Mouse (Mus musculus): ENCODE measurements around the gene Desi1.

Desi1 gene

DNA sequence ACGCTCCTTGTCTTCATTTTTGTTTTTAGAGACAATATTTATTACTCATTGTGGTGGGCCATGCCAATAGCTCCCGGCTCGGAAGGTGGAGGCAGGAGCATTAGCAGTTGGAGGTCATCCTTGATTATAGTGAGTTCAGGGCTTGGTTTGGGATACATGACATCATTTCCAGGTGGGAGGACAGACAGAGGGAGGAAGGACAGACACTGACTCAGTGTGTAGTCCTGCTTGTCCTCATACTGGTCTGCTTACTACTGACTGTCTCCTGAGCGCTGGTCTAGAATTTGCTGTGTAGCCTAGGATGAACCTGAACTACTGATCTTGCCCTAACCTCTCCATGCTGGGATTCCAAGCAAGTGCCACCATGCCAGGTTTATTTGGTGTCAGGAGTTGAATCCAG is at the start of gene Desi1:
TSS of gene Desi1 (minus strand) at position 101 of the 400 bp plus-strand sequence.
- DNase-seq (ENCODE audit: low read depth, low spot score) = no peak

DNA sequence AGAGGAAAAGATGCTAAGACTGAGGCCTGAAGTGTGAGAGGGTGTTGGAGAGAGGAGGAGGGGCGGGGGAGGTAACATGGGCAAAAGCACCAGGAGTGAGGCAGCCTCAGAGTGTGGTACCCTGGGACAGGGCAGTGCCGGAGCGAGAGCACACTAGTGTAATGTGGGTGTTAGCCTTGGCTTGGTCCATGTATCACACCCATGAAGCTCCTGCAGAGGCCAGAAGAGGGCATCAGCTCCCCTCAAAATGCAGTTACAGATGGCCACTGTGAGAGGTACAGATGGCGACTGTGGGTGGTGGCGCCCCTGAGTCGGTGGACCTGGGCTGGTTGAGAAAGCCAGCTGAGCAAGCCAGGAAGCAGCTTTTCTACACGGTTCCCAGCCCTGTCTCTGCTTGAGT is 47.5 kb upstream of the Desi1 start:
- DNase-seq (ENCODE audit: low read depth, low spot score) = peak; percentile 42

GRCm38 (mm10) chr15:82079883-82080282 is 46.2 kb upstream of the Desi1 start:
- peak; percentile 73 for DNase-seq (ENCODE audit: low read depth, low spot score)

DNA sequence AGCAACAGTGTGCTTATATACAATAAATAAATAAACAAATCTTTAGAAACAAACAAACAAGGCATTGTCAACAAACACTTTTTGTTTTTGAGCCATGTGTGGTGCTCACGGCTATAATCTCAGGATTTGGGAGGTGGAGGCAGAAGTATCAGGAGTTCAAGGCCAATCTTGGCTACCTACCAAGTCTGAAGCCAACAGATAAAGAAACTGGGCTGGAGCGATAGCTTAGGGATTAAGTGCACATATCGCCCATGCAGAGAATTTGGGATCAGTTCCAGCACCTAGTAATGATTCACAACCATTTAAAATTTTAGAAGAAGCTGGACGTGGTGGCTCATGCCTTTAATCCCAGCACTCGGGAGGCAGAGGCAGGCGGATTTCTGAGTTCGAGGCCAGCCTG is 39.8 kb upstream of the Desi1 start:
- DNase-seq (ENCODE audit: low read depth, low spot score) = no peak

GRCm38 (mm10) chr15:82071816-82072469 is 38.3 kb upstream of the Desi1 start:
- DNase-seq (ENCODE audit: low read depth, low spot score) = peak; percentile 55

GRCm38 (mm10) chr15:82069898-82070297 is 36.2 kb upstream of the Desi1 start, which contains the start of gene Mei1:
Mei1 (plus strand) TSS chr15:82069996.
- peak; percentile 42 for DNase-seq (ENCODE audit: low read depth, low spot score)

DNA sequence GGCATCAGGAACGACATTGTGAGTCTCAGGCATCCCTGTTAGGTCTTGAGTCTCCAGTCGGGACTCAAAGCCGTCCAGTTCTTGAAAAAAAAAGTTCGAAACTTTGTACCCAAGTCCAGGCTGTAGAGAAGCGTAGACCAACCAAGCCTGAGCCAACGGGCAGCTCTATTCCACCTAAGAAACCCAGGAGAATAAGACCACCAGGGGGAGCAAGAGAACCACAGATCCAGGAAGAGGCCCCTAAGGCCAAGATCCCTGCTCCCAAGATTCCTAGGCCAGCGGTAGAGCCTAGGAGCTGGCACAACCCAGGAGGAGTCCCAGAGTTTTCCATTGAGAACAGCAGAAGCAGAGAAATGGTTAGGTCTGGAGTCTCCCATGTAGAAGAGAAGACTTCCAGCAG is 31.8 kb upstream of the Desi1 start:
- peak; percentile 92 for DNase-seq (ENCODE audit: low read depth, low spot score)

- DNase-seq (ENCODE audit: low read depth, low spot score) = no peak
Measured at GRCm38 (mm10) chr15:82063909-82064308, 30.2 kb upstream of the Desi1 start.

GRCm38 (mm10) chr15:82058719-82059201 is 25.1 kb upstream of the Desi1 start, which contains the start of gene 4930407I10Rik:
4930407I10Rik (plus strand) TSS chr15:82059151.
- no peak for DNase-seq (ENCODE audit: low read depth, low spot score)

GRCm38 (mm10) chr15:82052544-82052943 is 18.9 kb upstream of the Desi1 start:
- no peak for DNase-seq (ENCODE audit: low read depth, low spot score)

GRCm38 (mm10) chr15:82047080-82047883 is 13.6 kb upstream of the Desi1 start, which contains the start of gene Snu13:
Snu13 (minus strand) TSS chr15:82047598.
- peak; percentile 84 for DNase-seq (ENCODE audit: low read depth, low spot score)

- DNase-seq (ENCODE audit: low read depth, low spot score) = peak; percentile 34
Measured at GRCm38 (mm10) chr15:82046246-82046891, 12.7 kb upstream of the Desi1 start.

GRCm38 (mm10) chr15:82044166-82044784 is 10.6 kb upstream of the Desi1 start:
- DNase-seq (ENCODE audit: low read depth, low spot score) = peak; percentile 82

DNA sequence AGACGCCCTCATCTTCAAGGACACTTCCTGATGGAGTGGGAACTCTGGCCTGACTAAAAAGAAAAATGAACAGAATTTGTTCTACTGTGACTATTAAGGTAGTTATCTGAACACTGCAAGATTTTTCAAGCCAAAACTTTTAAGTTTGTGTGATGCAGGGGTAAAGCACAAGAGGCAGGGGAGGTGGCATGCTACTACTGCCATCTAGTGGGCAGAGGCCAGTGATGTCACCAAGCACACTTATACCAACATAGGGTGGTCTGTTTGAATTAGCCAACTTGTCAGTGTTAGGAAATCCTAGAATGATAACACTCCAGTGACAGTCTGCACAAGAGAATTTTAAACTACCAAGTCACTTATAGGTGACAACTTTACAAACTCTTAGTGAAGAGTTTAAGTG is 7.0 kb upstream of the Desi1 start:
- DNase-seq (ENCODE audit: low read depth, low spot score) = peak; percentile 73

DNA sequence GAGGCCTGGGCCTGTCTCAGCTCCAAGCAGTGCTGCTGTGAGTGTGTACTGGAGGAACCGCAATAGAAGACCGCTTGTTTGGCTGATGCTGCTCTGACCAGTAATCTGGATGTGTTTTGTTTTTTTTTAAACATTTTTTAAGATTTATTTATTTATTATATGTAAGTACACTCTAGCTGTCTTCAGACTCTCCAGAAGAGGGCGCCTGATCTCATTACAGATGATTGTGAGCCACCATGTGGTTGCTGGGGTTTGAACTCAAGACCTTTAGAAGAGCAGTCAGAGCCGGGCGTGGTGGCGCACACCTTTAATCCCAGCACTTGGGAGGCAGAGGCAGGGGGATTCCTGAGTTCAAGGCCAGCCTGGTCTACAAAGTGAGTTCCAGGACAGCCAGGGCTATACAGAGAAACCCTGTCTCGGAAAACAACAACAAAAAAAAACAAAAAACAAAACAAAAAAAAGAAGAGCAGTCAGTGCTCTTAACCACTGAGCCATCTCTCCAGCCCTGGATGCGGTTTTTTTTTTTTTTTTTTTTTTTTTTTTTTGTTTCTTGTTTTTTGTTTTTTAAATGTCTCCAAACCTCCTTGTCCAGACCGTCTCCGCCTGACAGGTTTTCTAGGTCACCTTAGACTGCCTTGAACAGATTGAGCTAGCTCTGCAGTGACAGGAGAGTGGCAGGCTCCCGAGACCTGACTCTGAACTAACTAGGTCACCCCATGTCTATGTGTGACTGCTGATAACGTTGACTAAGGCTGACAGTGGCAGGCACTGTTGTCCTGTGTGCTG is 2.4 kb upstream of the Desi1 start:
- DNase-seq (ENCODE audit: low read depth, low spot score) = peak; percentile 77

- DNase-seq (ENCODE audit: low read depth, low spot score) = no peak
Measured at GRCm38 (mm10) chr15:82032386-82032785, 1.3 kb downstream of the Desi1 start.

DNA sequence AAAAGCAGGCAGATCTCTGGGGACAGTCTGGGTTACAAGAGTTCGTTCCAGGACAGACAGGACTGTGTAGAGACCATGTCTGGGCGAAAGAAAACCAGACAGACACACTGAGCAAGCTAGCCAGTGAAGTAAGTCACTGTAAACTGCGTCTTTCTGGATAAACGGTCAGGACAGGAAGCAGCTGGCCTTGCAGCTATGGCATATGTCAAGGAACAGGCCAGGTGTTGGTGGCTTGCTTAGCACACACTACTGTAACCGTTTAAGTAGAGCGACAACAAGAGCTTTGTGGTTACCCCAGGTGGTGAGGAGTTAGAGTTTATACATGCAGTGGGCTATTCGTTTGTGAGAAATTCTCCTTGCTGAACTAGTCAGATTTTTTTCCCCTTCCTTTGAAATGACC is 5.9 kb downstream of the Desi1 start:
- no peak for DNase-seq (ENCODE audit: low read depth, low spot score)

DNA sequence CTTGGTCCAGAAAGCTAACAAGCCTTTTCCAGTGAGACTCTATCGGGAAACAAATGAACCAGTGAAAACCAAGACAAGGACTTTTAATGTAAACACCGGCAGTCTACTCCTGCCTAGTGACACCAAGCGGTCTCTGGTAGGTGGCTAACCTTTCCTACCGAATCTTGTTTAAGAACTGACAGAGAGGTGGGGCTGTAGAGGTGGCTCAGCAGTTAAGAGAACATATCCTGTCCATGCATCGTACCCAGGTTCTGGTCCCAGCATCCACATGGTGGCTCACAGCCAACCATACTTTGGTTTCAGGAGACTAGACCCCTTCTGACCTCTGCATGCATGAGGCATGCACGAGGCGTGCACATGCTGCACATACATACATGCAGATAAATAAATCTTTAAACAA is 6.4 kb downstream of the Desi1 start:
- no peak for DNase-seq (ENCODE audit: low read depth, low spot score)

DNA sequence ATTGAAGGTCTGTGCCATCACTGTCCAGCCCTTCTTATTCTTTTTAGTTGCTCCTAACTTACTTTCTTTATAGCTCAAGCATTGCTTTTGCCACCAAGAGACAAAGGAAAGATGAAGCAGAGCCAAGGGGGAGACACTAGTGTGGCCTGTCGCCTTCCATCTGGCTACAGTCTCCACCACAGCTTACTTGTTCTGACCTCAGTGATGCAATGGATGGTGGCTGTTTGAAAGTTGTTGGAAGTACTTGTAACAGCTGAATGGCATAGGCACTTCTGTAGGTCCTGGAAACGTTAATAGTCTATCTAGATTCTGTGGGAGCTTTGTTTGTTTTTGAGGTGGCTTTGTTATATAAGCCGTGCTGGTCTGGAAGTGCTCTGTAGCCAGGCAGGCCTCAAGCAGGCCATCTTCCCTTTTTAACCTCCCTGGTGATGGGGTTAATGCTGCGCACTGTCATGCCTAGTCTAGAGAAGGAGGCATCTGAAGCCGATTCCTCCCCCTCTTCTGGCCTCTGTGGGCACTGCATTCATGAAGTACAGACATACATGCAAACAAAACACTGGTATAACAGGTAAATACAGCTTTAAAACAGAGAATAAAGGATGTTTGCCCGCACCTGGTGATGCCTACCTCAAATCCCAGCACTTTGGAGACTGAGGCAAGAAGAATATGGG is 9.6 kb downstream of the Desi1 start:
- DNase-seq (ENCODE audit: low read depth, low spot score) = no peak

DNA sequence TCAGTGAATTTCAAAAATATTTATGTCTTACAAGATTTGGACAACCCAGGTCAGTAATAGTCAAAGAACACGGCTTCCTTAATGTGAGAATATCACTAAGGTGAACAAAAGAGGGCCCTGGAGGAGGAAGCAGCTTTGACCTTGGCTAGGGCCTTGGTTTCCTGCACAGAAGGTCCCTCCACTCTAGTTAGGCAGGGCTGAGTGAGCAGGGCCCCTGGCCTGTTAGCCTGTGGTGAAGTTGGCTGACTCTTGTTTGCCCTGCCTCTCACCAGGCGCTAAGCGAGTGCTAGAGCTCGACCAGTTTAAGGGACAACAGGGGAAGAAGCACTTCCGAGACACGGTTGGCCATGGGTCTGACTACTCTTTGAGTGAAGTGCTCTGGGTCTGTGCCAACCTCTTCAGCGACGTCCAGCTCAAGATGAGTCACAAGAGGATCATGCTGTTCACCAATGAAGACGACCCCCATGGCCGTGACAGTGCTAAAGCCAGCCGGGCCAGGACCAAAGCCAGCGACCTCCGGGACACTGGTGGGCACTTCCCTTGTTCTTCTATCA is 11.1 kb downstream of the Desi1 start:
- DNase-seq (ENCODE audit: low read depth, low spot score) = no peak
